Mouse (Mus musculus) small intestine, adult 2 months (tissue): Measurements from ENCODE around the gene Apof. TPM values are rescaled to one million over a fixed set of nuclear protein-coding genes. Genes with fewer than 3 reads are reported as not detected.

ENCODE experiments used
- H3K27ac ChIP-seq: fragments of 200-500 bp; 2 replicates; pipeline ENCODE4 v1.5.1; 2012; ENCODE audit warnings: low read depth, low read length, control low read depth, inconsistent platforms; ENCODE audit not compliant: insufficient read depth
- H3K27me3 ChIP-seq: fragments of 200-500 bp; 2 replicates; pipeline ENCODE4 v1.6.1; 2012; ENCODE audit warnings: mild to moderate bottlenecking, moderate library complexity, low read length, inconsistent platforms; ENCODE audit not compliant: control insufficient read depth, insufficient read depth
- H3K36me3 ChIP-seq: fragments of 200-500 bp; 2 replicates; pipeline ENCODE4 v1.6.1; 2012; ENCODE audit warnings: mild to moderate bottlenecking, low read length, control low read depth, inconsistent platforms; ENCODE audit not compliant: control insufficient read depth, insufficient read depth
- H3K4me1 ChIP-seq: fragments of 200-500 bp; 2 replicates; pipeline ENCODE4 v1.6.1; 2012; ENCODE audit warnings: low read length, inconsistent platforms, mixed read lengths; ENCODE audit not compliant: control insufficient read depth, insufficient read depth, insufficient read length
- H3K4me3 ChIP-seq: fragments of 200-500 bp; 2 replicates; pipeline ENCODE4 v1.5.1; 2012; ENCODE audit warnings: low read depth, mild to moderate bottlenecking, control low read depth, inconsistent platforms, low read length, moderate library complexity
- CTCF ChIP-seq: fragments of 200-500 bp; IDR thresholded peaks from 2 replicates; pipeline ENCODE4 v1.5.1; 2012; ENCODE audit warnings: low read depth, mild to moderate bottlenecking, control low read depth, inconsistent platforms, low read length, moderate library complexity, mixed read lengths; ENCODE audit not compliant: insufficient replicate concordance, insufficient read length; ENCODE audit errors: extremely low read depth
- POLR2A ChIP-seq: fragments of 200-500 bp; IDR thresholded peaks from 2 replicates; pipeline ENCODE4 v1.6.1; 2012; ENCODE audit warnings: low read depth, mild to moderate bottlenecking, control low read depth, inconsistent platforms, low read length, moderate library complexity
- WGBS: fragments of 180-500 bp; shearing (Covaris S2); methylation state at CpG from one replicate; pipeline ENCODE4 v1.1.7; 2018; 5-methylcytosine and 5-hydroxymethylcytosine counted together
- polyA plus RNA-seq: library from polyadenylated mRNA; depleted of rRNA; stranded (reverse); fragments of >200 nt; gene quantifications from 2 replicates; pipeline ENCODE4 v1.2.3, GENCODE M21; 2012; rRNA removed

The Apof gene
- polyA plus RNA-seq, result 0.08 TPM in 1 of 2 replicates, not detected in the other

DNA sequence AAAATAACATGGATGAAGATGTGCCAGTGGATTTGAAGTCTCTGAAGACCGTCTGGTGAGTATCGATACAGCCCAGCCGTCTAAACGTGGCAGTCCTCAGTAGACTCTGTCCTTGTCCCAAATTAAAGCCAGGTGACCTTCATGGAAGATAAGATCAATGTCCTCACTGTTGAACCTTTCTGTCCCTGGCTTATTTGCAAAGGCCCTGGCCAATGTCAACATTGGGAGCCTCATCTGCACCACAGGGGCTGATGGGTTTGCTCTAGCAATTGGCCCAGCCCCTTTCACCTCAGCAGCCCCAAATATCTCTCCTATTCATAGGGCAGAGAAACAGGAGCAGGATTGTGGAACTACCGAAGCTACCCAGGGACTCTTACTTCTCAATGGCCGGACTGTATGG, at the start of gene Apof:
Gene Apof (plus strand): TSS at position 301 of the 400 bp plus-strand sequence.
- no peak within 1 kb of the TSS for H3K4me3 ChIP-seq
- 84% methylated on average over 6 of the region's 6 CpGs for WGBS
- no peaks in the 10 kb centered on the region for H3K27me3 ChIP-seq
- H3K27ac ChIP-seq, result peak within 1 kb of the TSS; percentile 18
- H3K4me1 ChIP-seq, result peaks cover 5% of the 10 kb centered on the region
- no peaks in the 10 kb centered on the region for H3K36me3 ChIP-seq
- no peak for TF ChIP-seq CTCF
- no peak for TF ChIP-seq POLR2A

DNA sequence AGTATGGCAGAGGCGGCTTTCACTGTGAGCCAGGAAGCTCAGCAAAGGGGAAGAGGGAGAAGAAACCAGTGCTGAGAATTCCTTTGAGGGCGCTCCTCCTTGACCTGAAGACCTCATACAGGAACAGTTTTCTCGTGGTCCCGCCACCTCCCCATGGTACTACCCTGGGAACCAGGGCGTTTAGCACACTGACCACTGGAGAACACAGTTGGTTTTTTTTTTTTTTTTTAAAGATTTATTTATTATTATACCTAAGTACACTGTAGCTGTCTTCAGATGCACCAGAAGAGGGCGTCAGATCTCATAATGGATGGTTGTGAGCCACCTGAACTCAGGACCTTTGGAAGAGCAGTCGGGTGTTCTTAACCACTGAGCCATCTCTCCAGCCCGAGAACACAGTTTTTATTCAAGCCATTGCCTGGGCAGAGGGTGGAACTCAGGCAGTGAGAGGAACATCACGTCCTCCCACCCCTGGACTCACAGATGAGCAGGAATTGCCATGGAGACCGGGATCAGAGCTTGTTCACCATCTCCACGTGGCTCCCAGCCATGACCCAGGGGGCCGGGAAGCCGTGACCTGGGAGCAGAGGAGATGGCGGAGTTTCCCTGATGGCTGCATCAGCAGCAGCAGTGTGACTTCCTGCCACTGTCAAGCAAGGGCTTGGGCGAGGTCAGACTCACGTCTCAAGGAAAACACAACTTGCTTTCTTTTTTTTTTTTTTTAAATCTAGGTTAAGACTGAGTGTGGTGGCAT, 46.8 kb upstream of the Apof start:
- no peaks in the 10 kb centered on the region for H3K4me1 ChIP-seq
- TF ChIP-seq CTCF, result no peak
- TF ChIP-seq POLR2A, result no peak
- H3K4me3 ChIP-seq, result no peak overlapping the region
- no peaks in the 10 kb centered on the region for H3K36me3 ChIP-seq
- H3K27ac ChIP-seq, result no peak overlapping the region
- H3K27me3 ChIP-seq, result no peaks in the 10 kb centered on the region
- 66% methylated on average over 16 of the region's 16 CpGs for WGBS

DNA sequence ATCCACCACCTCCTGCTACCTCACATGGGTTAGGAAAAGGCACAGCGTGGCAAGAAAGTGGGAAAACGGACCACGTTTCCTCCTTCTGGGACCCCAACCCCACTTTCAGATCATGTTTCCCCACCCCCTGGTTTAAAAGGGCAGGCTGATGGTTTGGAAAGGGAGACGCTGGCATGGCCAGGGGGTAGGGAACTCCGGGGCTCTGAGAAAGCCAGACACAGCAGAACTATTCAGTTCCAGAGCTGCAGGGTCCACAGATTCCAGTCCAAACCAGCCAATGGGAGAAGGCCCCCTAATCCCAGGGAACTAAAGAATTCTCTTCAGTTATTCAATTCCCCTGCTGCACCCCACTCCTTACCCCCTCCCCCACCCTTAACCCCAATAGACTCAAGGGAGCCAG, 43.4 kb upstream of the Apof start:
- no peak overlapping the region for H3K27ac ChIP-seq
- H3K4me3 ChIP-seq, result no peak overlapping the region
- no peaks in the 10 kb centered on the region for H3K4me1 ChIP-seq
- TF ChIP-seq POLR2A (no peak), CTCF (no peak)
- no peaks in the 10 kb centered on the region for H3K36me3 ChIP-seq
- 75% methylated on average over 5 of the region's 5 CpGs for WGBS
- no peaks in the 10 kb centered on the region for H3K27me3 ChIP-seq

DNA sequence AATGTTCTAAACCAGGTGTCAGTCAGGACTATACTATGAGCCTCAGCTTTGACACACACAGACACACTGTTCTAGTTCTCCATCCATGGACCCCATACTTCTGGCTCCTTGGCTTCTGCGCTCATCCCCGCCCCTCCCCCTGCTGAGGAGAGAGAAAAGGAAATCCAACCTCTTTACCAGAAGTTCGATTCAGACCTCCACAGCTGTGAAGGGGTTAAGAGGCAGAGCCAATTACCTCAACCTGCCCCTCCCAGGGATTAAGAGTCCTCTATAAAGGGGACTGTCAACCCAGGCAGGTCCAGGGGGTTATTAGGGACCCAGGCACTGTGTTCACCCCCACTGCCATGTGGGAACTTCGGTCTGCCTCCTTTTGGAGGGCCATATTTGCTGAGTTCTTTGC, 42.9 kb upstream of the Apof start, which contains the start of gene Mip:
Gene Mip (plus strand): TSS at position 301 of the 400 bp plus-strand sequence.
- H3K27me3 ChIP-seq, result no peaks in the 10 kb centered on the region
- no peak within 1 kb of the TSS for H3K27ac ChIP-seq
- WGBS, result 58% methylated on average over 4 of the region's 4 CpGs
- no peak within 1 kb of the TSS for H3K4me3 ChIP-seq
- no peak for TF ChIP-seq POLR2A
- TF ChIP-seq CTCF, result no peak
- H3K36me3 ChIP-seq, result no peaks in the 10 kb centered on the region
- H3K4me1 ChIP-seq, result no peaks in the 10 kb centered on the region

DNA sequence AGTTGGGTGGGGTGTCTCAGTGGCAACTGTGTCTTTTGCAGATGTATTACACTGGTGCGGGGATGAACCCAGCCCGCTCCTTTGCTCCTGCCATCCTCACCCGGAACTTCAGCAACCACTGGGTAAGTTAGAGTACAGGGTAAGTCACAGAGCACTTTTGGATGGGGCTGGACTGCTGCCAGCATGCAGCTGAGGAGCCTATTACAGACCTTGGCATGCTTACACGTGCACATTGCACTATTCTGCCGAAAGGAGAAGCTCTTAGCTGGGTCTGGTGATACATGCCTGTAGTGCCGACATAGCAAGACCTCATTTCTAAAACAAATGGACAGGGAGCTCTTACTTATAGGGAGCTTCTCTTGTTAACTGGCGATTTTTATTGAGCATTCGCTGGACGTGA, 40.9 kb upstream of the Apof start:
- Histone ChIP-seq H3K4me3 (no peak overlapping the region), H3K27me3 (no peaks in the 10 kb centered on the region), H3K27ac (no peak overlapping the region), H3K4me1 (no peaks in the 10 kb centered on the region), H3K36me3 (no peaks in the 10 kb centered on the region)
- no peak for TF ChIP-seq CTCF
- TF ChIP-seq POLR2A, result no peak
- 70% methylated on average over 9 of the region's 9 CpGs for WGBS

DNA sequence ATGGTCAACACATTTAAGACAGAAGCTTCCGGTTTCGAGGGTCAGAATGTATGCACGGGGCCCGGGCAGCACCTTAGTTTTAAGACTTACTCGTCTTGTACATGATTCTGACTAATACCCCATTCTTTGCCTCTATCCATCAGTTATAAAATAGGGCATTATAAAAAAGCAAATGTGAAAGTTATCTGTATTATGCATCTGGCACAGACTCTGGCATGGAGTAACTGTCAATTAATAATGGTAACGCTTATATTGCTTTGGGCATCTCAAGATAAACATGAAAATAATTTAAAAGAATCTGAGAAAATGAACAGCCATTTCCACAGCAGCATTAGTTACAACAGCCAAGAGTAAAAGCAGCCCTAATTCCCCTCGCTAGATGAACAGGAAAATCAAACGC, 40.5 kb upstream of the Apof start:
- no peak overlapping the region for H3K27ac ChIP-seq
- H3K4me3 ChIP-seq, result no peak overlapping the region
- H3K36me3 ChIP-seq, result no peaks in the 10 kb centered on the region
- H3K27me3 ChIP-seq, result no peaks in the 10 kb centered on the region
- 88% methylated on average over 8 of the region's 8 CpGs for WGBS
- H3K4me1 ChIP-seq, result no peaks in the 10 kb centered on the region
- TF ChIP-seq POLR2A, result no peak
- TF ChIP-seq CTCF, result no peak

DNA sequence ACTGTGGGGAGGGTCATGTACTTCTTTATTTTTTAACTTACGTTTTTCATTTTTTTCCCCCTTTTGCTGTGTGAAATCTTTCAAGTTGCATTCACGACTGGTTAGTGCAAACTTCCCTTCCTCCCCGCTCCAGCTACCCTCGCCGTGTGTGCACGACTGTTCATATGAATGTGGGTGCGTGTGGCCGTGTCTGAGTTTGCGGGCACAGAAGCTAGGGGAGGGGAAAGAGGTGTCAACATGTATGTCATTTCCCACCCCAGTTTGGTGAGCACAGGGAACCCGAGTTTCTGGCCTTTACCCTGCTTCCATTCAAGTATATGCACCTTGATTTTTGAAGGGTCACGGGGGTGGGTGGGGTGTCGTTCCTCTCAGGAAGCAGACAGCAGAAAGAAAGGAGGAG, 37.9 kb upstream of the Apof start:
- no peaks in the 10 kb centered on the region for H3K27me3 ChIP-seq
- no peak for TF ChIP-seq CTCF
- TF ChIP-seq POLR2A, result no peak
- H3K4me1 ChIP-seq, result no peaks in the 10 kb centered on the region
- H3K36me3 ChIP-seq, result no peaks in the 10 kb centered on the region
- WGBS, result 82% methylated on average over 12 of the region's 12 CpGs
- H3K4me3 ChIP-seq, result no peak overlapping the region
- no peak overlapping the region for H3K27ac ChIP-seq

DNA sequence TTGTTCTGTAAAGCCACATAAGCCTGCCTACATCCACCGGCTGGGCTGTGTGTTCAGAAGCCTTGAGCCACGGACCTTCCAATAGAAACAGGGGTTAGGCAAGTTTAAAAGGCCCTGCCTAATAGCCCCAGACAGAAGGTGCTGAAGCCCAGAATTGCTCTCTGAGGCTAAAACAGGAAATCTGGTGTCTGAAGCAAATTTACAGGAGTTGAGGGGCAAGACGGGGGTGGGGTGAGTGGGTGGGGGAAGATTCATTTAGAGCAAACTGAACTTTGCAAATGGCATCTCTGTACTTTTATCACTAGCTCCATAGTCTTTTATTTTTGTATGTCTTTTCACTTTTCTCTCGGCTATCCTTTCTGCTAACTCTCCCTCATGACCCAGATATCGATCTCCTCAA, 37.3 kb upstream of the Apof start:
- H3K4me3 ChIP-seq, result no peak overlapping the region
- no peaks in the 10 kb centered on the region for H3K27me3 ChIP-seq
- no peak for TF ChIP-seq CTCF
- no peak for TF ChIP-seq POLR2A
- no peaks in the 10 kb centered on the region for H3K36me3 ChIP-seq
- no peaks in the 10 kb centered on the region for H3K4me1 ChIP-seq
- 13% methylated on average over 5 of the region's 5 CpGs for WGBS
- peak overlapping the region; percentile 60; the same call in 1 of the 2 replicates for H3K27ac ChIP-seq
